Mouse (Mus musculus): Measurements from ENCODE around the gene Phip.

DNA sequence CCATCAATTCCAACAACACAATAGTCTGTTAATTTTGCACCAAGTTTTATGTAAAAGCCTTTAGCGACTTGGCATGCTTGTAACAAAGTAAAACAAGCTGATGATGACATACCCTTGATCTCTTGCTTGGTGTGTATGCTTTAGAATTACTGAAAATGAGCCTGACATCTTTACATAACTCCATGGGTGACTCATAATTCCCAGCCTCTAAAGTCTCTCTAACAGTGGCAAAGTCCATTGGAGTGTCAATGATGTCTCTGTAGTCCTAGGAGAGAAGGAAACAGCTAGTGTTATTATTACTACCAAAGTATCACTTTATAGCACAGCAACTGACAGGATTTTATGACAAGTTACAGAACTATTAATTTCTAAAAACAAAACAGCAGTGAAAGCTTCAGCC, 98.2 kb downstream of the Phip start:
- TF ChIP-seq MAFK (IDR thresholded peaks at IDR 0.05; ENCODE audit: borderline replicate concordance, low read depth, low read length) (no peak), KAT2A (conservative IDR thresholded peaks at IDR 0.05; ENCODE audit: low read depth, low read length) (no peak), MYB (IDR thresholded peaks at IDR 0.05; ENCODE audit: low read depth, low read length) (no peak)
